Mouse (Mus musculus) thymus, adult 2 months (tissue): ENCODE measurements around the gene Gm20075. TPM values are rescaled to one million over a fixed set of nuclear protein-coding genes. Genes with fewer than 3 reads are reported as not detected.

ENCODE experiments used
- DNase-seq: peaks from one replicate; pipeline ENCODE4 v3.0.0; 2021
- H3K27ac ChIP-seq: fragments of 200-500 bp; 2 replicates; pipeline ENCODE4 v1.5.1; 2012; ENCODE audit warnings: low read length, control low read depth; ENCODE audit not compliant: control insufficient read depth, insufficient read depth
- H3K27me3 ChIP-seq: fragments of 200-500 bp; 2 replicates; pipeline ENCODE4 v1.6.1; 2012; ENCODE audit warnings: mild to moderate bottlenecking, low read length, moderate library complexity, mixed read lengths; ENCODE audit not compliant: control insufficient read depth, insufficient read depth
- H3K36me3 ChIP-seq: fragments of 200-500 bp; 2 replicates; pipeline ENCODE4 v1.6.1; 2012; ENCODE audit warnings: mild to moderate bottlenecking, low read length, moderate library complexity; ENCODE audit not compliant: control insufficient read depth, insufficient read depth
- H3K4me1 ChIP-seq: fragments of 200-500 bp; replicated peaks from 2 replicates; pipeline ENCODE4 v1.6.1; 2012; ENCODE audit warnings: low read length; ENCODE audit not compliant: control insufficient read depth, insufficient read depth
- H3K4me3 ChIP-seq: fragments of 200-500 bp; 2 replicates; pipeline ENCODE4 v1.5.1; 2012; ENCODE audit warnings: mild to moderate bottlenecking, low read length, control low read depth, moderate library complexity; ENCODE audit not compliant: control insufficient read depth, insufficient read depth
- CTCF ChIP-seq: fragments of 200-500 bp; IDR thresholded peaks from 2 replicates; pipeline ENCODE4 v1.5.1; 2012; ENCODE audit warnings: mild to moderate bottlenecking, control low read depth, low read length, moderate library complexity, borderline replicate concordance; ENCODE audit not compliant: control insufficient read depth, poor library complexity, insufficient read depth; ENCODE audit errors: extremely low read depth
- POLR2A ChIP-seq: fragments of 200-500 bp; IDR thresholded peaks from 2 replicates; pipeline ENCODE4 v1.6.1; 2012; ENCODE audit warnings: mild to moderate bottlenecking, low read length, control low read depth, moderate library complexity; ENCODE audit not compliant: control insufficient read depth, poor library complexity, insufficient read depth; ENCODE audit errors: extremely low read depth
- WGBS: fragments of 180-500 bp; shearing (Covaris S2); methylation state at CpG from one replicate; pipeline ENCODE4 v1.1.7; 2018; 5-methylcytosine and 5-hydroxymethylcytosine counted together
- polyA plus RNA-seq: library from polyadenylated mRNA; depleted of rRNA; stranded (reverse); fragments of >200 nt; gene quantifications from 2 replicates; pipeline ENCODE4 v1.2.3, GENCODE M21; 2012; rRNA removed

Gm20075 gene
- polyA plus RNA-seq, 1 experiment: 2.0 TPM

DNA sequence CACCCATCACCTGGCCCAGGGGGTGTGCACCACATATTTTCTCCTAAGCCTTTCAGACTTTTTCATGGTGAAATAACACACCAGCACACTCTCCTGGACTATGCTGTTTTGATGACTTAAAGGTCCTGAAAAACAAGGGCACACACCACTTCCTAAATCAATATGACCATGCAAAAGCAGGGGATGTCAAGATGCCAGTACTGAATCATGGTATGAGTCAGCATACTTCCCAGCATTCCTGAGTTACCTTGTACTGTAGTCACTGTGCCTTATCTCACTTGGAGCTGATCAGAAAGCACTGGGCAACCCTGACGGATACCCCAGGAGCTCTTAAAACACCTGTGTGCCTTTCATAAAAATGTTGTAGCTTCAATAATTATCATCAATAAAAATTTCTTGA is 41.6 kb downstream of the Gm20075 start:
- H3K36me3 ChIP-seq: no peaks in the 10 kb centered on the region
- WGBS: 87% methylated on average over 1 of the region's 1 CpGs
- no peak overlapping the region for H3K4me3 ChIP-seq
- H3K27me3 ChIP-seq: no peaks in the 10 kb centered on the region
- TF ChIP-seq POLR2A (no peak), CTCF (no peak)
- H3K4me1 ChIP-seq: no peaks in the 10 kb centered on the region
- H3K27ac ChIP-seq: no peak overlapping the region
- no peak for DNase-seq

DNA sequence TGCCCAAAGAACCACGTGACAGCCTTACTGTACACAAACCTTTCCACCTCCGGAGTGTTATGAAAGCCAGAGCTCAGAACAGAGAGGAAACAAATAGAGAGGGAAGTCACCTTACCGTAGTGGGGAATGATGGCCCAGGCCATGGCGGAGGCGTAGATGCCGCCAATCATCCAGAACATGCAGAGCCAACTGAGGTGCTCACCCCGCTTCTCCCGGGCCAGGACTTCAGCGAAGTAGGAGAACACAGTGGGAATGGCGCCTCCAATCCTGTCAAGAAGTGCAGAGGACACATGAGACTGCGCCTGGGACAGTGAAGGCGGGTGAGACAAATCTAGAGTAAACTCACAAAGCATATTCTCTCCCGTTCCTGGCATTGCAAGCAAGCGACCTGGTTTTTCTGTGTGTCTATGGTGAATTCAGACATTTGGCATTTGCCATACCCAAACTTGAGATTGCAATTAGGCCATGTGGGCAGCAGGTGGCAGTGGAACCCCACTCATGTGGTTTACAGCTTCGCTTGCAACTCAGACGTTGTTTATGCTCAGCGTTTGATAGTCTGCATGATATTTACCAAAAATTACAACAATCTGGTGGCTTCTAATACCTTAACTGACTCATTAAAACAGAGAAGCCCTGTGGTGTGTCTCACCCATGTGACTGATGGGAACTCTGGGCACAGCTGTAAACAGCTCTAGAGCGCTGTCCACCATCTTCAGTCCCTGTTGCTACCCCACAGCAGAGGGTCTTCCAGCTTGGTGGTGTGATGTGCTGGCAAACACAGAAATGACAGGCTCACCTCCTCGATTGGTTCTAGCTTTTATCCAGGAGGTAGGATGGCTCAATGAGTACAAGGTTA is 50.6 kb downstream of the Gm20075 start:
- TF ChIP-seq CTCF (no peak), POLR2A (no peak)
- H3K27me3 ChIP-seq: no peaks in the 10 kb centered on the region
- no peaks in the 10 kb centered on the region for H3K4me1 ChIP-seq
- no peak overlapping the region for H3K4me3 ChIP-seq
- peak; percentile 40 for DNase-seq
- WGBS: 71% methylated on average over 19 of the region's 19 CpGs
- no peak overlapping the region for H3K27ac ChIP-seq
- H3K36me3 ChIP-seq: no peaks in the 10 kb centered on the region

Other genes with a start within 250 kb of the Gm20075 start
- gene Iqgap2, start 189.5 kb downstream of the Gm20075 start, polyA plus RNA-seq: 4.4 and 5.4 TPM in 2 replicates
- gene Gm17190, start 678 bp upstream of the Gm20075 start, polyA plus RNA-seq: not detected in 2 replicates
- gene Sv2c, start 51.2 kb upstream of the Gm20075 start, polyA plus RNA-seq: 0.09 and 0.48 TPM in 2 replicates